ENCODE assay signal across 25 mouse cellular contexts in genomic region chr1:184668022-184668421, GRCm38 (mm10).
DNase-seq lines count a peak whose midpoint lies in the region; ATAC-seq lines count a peak whose summit lies in the region.
"Had no signal": no experiment of that assay in that cellular context is flagged by ENCODE, and none has a peak within 500 bp of the region (broad histone marks: within the 10 kb centered on the region; RNA-seq: fewer than 3 reads in every experiment).

No protein-coding gene starts in this region.

- H3K36me3 ChIP-seq in embryonic facial prominence, embryonic 11.5 days (replicated peaks; ENCODE audit: control insufficient read depth, insufficient read depth, low read depth, low read length), result no peaks in the 10 kb centered on the region
- no peaks in the 10 kb centered on the region for H3K36me3 ChIP-seq in embryonic facial prominence, embryonic 10.5 days (replicated peaks)
- H3K36me3 ChIP-seq in liver, embryonic 15.5 days (replicated peaks), result no peaks in the 10 kb centered on the region
- no peaks in the 10 kb centered on the region for H3K36me3 ChIP-seq in midbrain, embryonic 12.5 days
- H3K36me3 ChIP-seq in midbrain, embryonic 16.5 days (ENCODE audit: control insufficient read depth, insufficient read depth, low read length), result no peaks in the 10 kb centered on the region
- H3K36me3 ChIP-seq in midbrain, embryonic 14.5 days (ENCODE audit: control insufficient read depth, insufficient read depth, low read length), result no peaks in the 10 kb centered on the region
- no peaks in the 10 kb centered on the region for H3K36me3 ChIP-seq in midbrain, embryonic 15.5 days (replicated peaks)
- H3K36me3 ChIP-seq: embryonic facial prominence, embryonic 12.5 days; forebrain, embryonic 15.5 days; G1E had no signal

- no peak overlapping the region for H3K9ac ChIP-seq in embryonic facial prominence, embryonic 11.5 days (replicated peaks; ENCODE audit: low read length)
- H3K9ac ChIP-seq in liver, embryonic 15.5 days, result no peak overlapping the region
- H3K9ac ChIP-seq in midbrain, embryonic 12.5 days (replicated peaks), result no peak overlapping the region
- no peak overlapping the region for H3K9ac ChIP-seq in midbrain, embryonic 16.5 days (ENCODE audit: low read depth, low read length)
- no peak overlapping the region for H3K9ac ChIP-seq in midbrain, embryonic 14.5 days (replicated peaks; ENCODE audit: low read length)
- H3K9ac ChIP-seq in midbrain, embryonic 15.5 days, result no peak overlapping the region
- H3K9ac ChIP-seq: embryonic facial prominence, embryonic 12.5 days; forebrain, embryonic 13.5 days; forebrain, embryonic 15.5 days had no signal

- no peak overlapping the region for H3K4me3 ChIP-seq in embryonic facial prominence, embryonic 11.5 days (ENCODE audit: low read depth, low read length)
- no peak overlapping the region for H3K4me3 ChIP-seq in embryonic facial prominence, embryonic 10.5 days
- H3K4me3 ChIP-seq in liver, embryonic 15.5 days (replicated peaks), result no peak overlapping the region
- H3K4me3 ChIP-seq in midbrain, embryonic 12.5 days, result no peak overlapping the region
- no peak overlapping the region for H3K4me3 ChIP-seq in midbrain, embryonic 16.5 days (ENCODE audit: low read depth, low read length)
- no peak overlapping the region for H3K4me3 ChIP-seq in midbrain, embryonic 14.5 days (replicated peaks; ENCODE audit: low read depth, low read length)
- H3K4me3 ChIP-seq in midbrain, embryonic 15.5 days, result no peak overlapping the region
- H3K4me3 ChIP-seq: embryonic facial prominence, embryonic 12.5 days; forebrain, embryonic 13.5 days; forebrain, embryonic 15.5 days had no signal

- ATAC-seq in embryonic facial prominence, embryonic 11.5 days (replicated peaks; ENCODE audit: insufficient number of reproducible peaks, low FRiP score, low TSS enrichment, low read depth), result 0 out of 2 replicates have a peak, but pooled peaks have one; percentile 18
- no peak for ATAC-seq in liver, embryonic 15.5 days (ENCODE audit: insufficient read depth)
- ATAC-seq in midbrain, embryonic 12.5 days (ENCODE audit: low FRiP score, low read depth), result peak; percentile 87
- ATAC-seq in midbrain, embryonic 16.5 days, result no peak
- no peak for ATAC-seq in midbrain, embryonic 14.5 days (ENCODE audit: low FRiP score, low TSS enrichment)
- ATAC-seq in midbrain, embryonic 15.5 days (replicated peaks), result no peak
- ATAC-seq: activated CD4-positive, CD25-positive, alpha-beta regulatory T cell, adult 4 months; CD4-positive, CD25-positive, alpha-beta regulatory T cell, adult 4 months; forebrain, embryonic 13.5 days; forebrain, embryonic 15.5 days; Patski had no signal

- H3K27ac ChIP-seq in embryonic facial prominence, embryonic 11.5 days (replicated peaks; ENCODE audit: low read depth, low read length), result no peak overlapping the region
- H3K27ac ChIP-seq in embryonic facial prominence, embryonic 10.5 days (replicated peaks), result no peak overlapping the region
- H3K27ac ChIP-seq in liver, embryonic 15.5 days (replicated peaks), result 0 out of 2 replicates have a peak overlapping the region, but pooled peaks have one; percentile 7
- H3K27ac ChIP-seq in midbrain, embryonic 12.5 days (replicated peaks), result no peak overlapping the region
- no peak overlapping the region for H3K27ac ChIP-seq in midbrain, embryonic 16.5 days (ENCODE audit: low read length)
- no peak overlapping the region for H3K27ac ChIP-seq in midbrain, embryonic 14.5 days (replicated peaks; ENCODE audit: low read depth, low read length)
- H3K27ac ChIP-seq in midbrain, embryonic 15.5 days, result no peak overlapping the region
- H3K27ac ChIP-seq: embryonic facial prominence, embryonic 12.5 days; forebrain, embryonic 13.5 days; forebrain, embryonic 15.5 days had no signal

- H3K9me3 ChIP-seq in embryonic facial prominence, embryonic 11.5 days (replicated peaks; ENCODE audit: control insufficient read depth, low read length), result no peaks in the 10 kb centered on the region
- no peaks in the 10 kb centered on the region for H3K9me3 ChIP-seq in embryonic facial prominence, embryonic 10.5 days
- H3K9me3 ChIP-seq in liver, embryonic 15.5 days (replicated peaks), result no peaks in the 10 kb centered on the region
- H3K9me3 ChIP-seq in midbrain, embryonic 12.5 days, result no peaks in the 10 kb centered on the region
- H3K9me3 ChIP-seq in midbrain, embryonic 16.5 days (replicated peaks; ENCODE audit: control insufficient read depth, low read length, poor library complexity, severe bottlenecking), result no peaks in the 10 kb centered on the region
- no peaks in the 10 kb centered on the region for H3K9me3 ChIP-seq in midbrain, embryonic 14.5 days (ENCODE audit: control insufficient read depth, low read length)
- H3K9me3 ChIP-seq in midbrain, embryonic 15.5 days, result no peaks in the 10 kb centered on the region
- H3K9me3 ChIP-seq: embryonic facial prominence, embryonic 12.5 days; forebrain, embryonic 13.5 days; forebrain, embryonic 15.5 days had no signal

- H3K27me3 ChIP-seq in embryonic facial prominence, embryonic 11.5 days (ENCODE audit: control insufficient read depth, insufficient read depth, low read length), result no peaks in the 10 kb centered on the region
- no peaks in the 10 kb centered on the region for H3K27me3 ChIP-seq in embryonic facial prominence, embryonic 10.5 days (replicated peaks; ENCODE audit: low read depth, poor library complexity, severe bottlenecking)
- H3K27me3 ChIP-seq in liver, embryonic 15.5 days, result peaks cover 18% of the 10 kb centered on the region
- H3K27me3 ChIP-seq in midbrain, embryonic 12.5 days, result no peaks in the 10 kb centered on the region
- no peaks in the 10 kb centered on the region for H3K27me3 ChIP-seq in midbrain, embryonic 16.5 days (ENCODE audit: control insufficient read depth, insufficient read depth, low read depth, low read length)
- H3K27me3 ChIP-seq in midbrain, embryonic 14.5 days (ENCODE audit: control insufficient read depth, insufficient read depth, low read length), result no peaks in the 10 kb centered on the region
- no peaks in the 10 kb centered on the region for H3K27me3 ChIP-seq in midbrain, embryonic 15.5 days (replicated peaks)
- H3K27me3 ChIP-seq: CH12.LX; embryonic facial prominence, embryonic 12.5 days; forebrain, embryonic 13.5 days; forebrain, embryonic 15.5 days; Patski had no signal

- 61% methylated on average over 2 of the region's 2 CpGs for WGBS in embryonic facial prominence, embryonic 11.5 days
- WGBS in embryonic facial prominence, embryonic 10.5 days, result 48% methylated on average over 2 of the region's 2 CpGs
- WGBS in liver, embryonic 15.5 days (ENCODE audit: insufficient replicate concordance), result 57% methylated on average over 2 of the region's 2 CpGs
- 45% methylated on average over 2 of the region's 2 CpGs for WGBS in midbrain, embryonic 12.5 days
- WGBS in midbrain, embryonic 16.5 days, result 54% methylated on average over 2 of the region's 2 CpGs
- WGBS in midbrain, embryonic 14.5 days, result 21% methylated on average over 2 of the region's 2 CpGs
- 34% methylated on average over 2 of the region's 2 CpGs for WGBS in midbrain, embryonic 15.5 days

- H3K4me2 ChIP-seq in embryonic facial prominence, embryonic 11.5 days (ENCODE audit: low read depth, low read length), result no peak overlapping the region
- no peak overlapping the region for H3K4me2 ChIP-seq in liver, embryonic 15.5 days
- H3K4me2 ChIP-seq in midbrain, embryonic 12.5 days (replicated peaks), result no peak overlapping the region
- no peak overlapping the region for H3K4me2 ChIP-seq in midbrain, embryonic 16.5 days (ENCODE audit: low read length)
- H3K4me2 ChIP-seq in midbrain, embryonic 14.5 days (ENCODE audit: low read length), result no peak overlapping the region
- no peak overlapping the region for H3K4me2 ChIP-seq in midbrain, embryonic 15.5 days
- H3K4me2 ChIP-seq: embryonic facial prominence, embryonic 12.5 days; forebrain, embryonic 13.5 days; forebrain, embryonic 15.5 days had no signal

- H3K4me1 ChIP-seq in embryonic facial prominence, embryonic 11.5 days (ENCODE audit: control insufficient read depth, insufficient read depth, low read length), result no peaks in the 10 kb centered on the region
- peaks cover 11% of the 10 kb centered on the region for H3K4me1 ChIP-seq in embryonic facial prominence, embryonic 10.5 days
- H3K4me1 ChIP-seq in liver, embryonic 15.5 days (replicated peaks), result peaks cover 46% of the 10 kb centered on the region
- 0 out of 2 replicates have a peak, but pooled peaks cover 2% of the 10 kb centered on the region for H3K4me1 ChIP-seq in midbrain, embryonic 12.5 days
- H3K4me1 ChIP-seq in midbrain, embryonic 16.5 days (ENCODE audit: control insufficient read depth, insufficient read depth, low read length), result 0 out of 2 replicates have a peak, but pooled peaks cover 4% of the 10 kb centered on the region
- no peaks in the 10 kb centered on the region for H3K4me1 ChIP-seq in midbrain, embryonic 14.5 days (ENCODE audit: control insufficient read depth, insufficient read depth, low read length)
- no peaks in the 10 kb centered on the region for H3K4me1 ChIP-seq in midbrain, embryonic 15.5 days
- H3K4me1 ChIP-seq: forebrain, embryonic 13.5 days; forebrain, embryonic 15.5 days had no signal

- DNase-seq in embryonic facial prominence, embryonic 11.5 days (ENCODE audit: low spot score), result no peak
- no peak for DNase-seq in embryonic facial prominence, embryonic 10.5 days (ENCODE audit: low spot score)
- no peak for DNase-seq in liver
- DNase-seq in midbrain, embryonic 14.5 days, result peak; percentile 31
- DNase-seq: adrenal gland, adult 8-10 months; adrenal gland, postnatal 14 days; adrenal gland, postnatal 36 days; B cell, adult 2 months; cerebellum, adult 11-12 months; cerebellum, adult 2 months; cerebellum, adult 9-10 months; cerebellum, postnatal 10 days; cerebellum, postnatal 25 days had no signal

Comparison
In these comparisons a context has a peak if more than half of its experiments do, and no peak if none do; other contexts are left out.
1. ATAC-seq: peak in embryonic facial prominence, embryonic 11.5 days (single experiment) and midbrain, embryonic 12.5 days (single experiment); none in liver, embryonic 15.5 days (single experiment), midbrain, embryonic 16.5 days (single experiment), midbrain, embryonic 14.5 days (single experiment) and midbrain, embryonic 15.5 days (single experiment).